Mouse (Mus musculus) small intestine, adult 2 months (tissue): Measurements from ENCODE around the gene Coil. TPM values are rescaled to one million over a fixed set of nuclear protein-coding genes. Genes with fewer than 3 reads are reported as not detected.
"Not testable (repeated sequence)": the region's sequence is repeated elsewhere in the genome, so short reads cannot be mapped to it uniquely, and the experiment has no call there.

Experiments
- H3K27ac ChIP-seq: fragments of 200-500 bp; 2 replicates; pipeline ENCODE4 v1.5.1; 2012; ENCODE audit warnings: low read depth, low read length, control low read depth, inconsistent platforms; ENCODE audit not compliant: insufficient read depth
- H3K27me3 ChIP-seq: fragments of 200-500 bp; 2 replicates; pipeline ENCODE4 v1.6.1; 2012; ENCODE audit warnings: mild to moderate bottlenecking, moderate library complexity, low read length, inconsistent platforms; ENCODE audit not compliant: control insufficient read depth, insufficient read depth
- H3K36me3 ChIP-seq: fragments of 200-500 bp; 2 replicates; pipeline ENCODE4 v1.6.1; 2012; ENCODE audit warnings: mild to moderate bottlenecking, low read length, control low read depth, inconsistent platforms; ENCODE audit not compliant: control insufficient read depth, insufficient read depth
- H3K4me1 ChIP-seq: fragments of 200-500 bp; 2 replicates; pipeline ENCODE4 v1.6.1; 2012; ENCODE audit warnings: low read length, inconsistent platforms, mixed read lengths; ENCODE audit not compliant: control insufficient read depth, insufficient read depth, insufficient read length
- H3K4me3 ChIP-seq: fragments of 200-500 bp; 2 replicates; pipeline ENCODE4 v1.5.1; 2012; ENCODE audit warnings: low read depth, mild to moderate bottlenecking, control low read depth, inconsistent platforms, low read length, moderate library complexity
- CTCF ChIP-seq: fragments of 200-500 bp; IDR thresholded peaks from 2 replicates; pipeline ENCODE4 v1.5.1; 2012; ENCODE audit warnings: low read depth, mild to moderate bottlenecking, control low read depth, inconsistent platforms, low read length, moderate library complexity, mixed read lengths; ENCODE audit not compliant: insufficient replicate concordance, insufficient read length; ENCODE audit errors: extremely low read depth
- POLR2A ChIP-seq: fragments of 200-500 bp; IDR thresholded peaks from 2 replicates; pipeline ENCODE4 v1.6.1; 2012; ENCODE audit warnings: low read depth, mild to moderate bottlenecking, control low read depth, inconsistent platforms, low read length, moderate library complexity
- WGBS: fragments of 180-500 bp; shearing (Covaris S2); methylation state at CpG from one replicate; pipeline ENCODE4 v1.1.7; 2018; 5-methylcytosine and 5-hydroxymethylcytosine counted together
- polyA plus RNA-seq: library from polyadenylated mRNA; depleted of rRNA; stranded (reverse); fragments of >200 nt; gene quantifications from 2 replicates; pipeline ENCODE4 v1.2.3, GENCODE M21; 2012

The Coil gene
- polyA plus RNA-seq, 1 experiment = 1.4 TPM

DNA sequence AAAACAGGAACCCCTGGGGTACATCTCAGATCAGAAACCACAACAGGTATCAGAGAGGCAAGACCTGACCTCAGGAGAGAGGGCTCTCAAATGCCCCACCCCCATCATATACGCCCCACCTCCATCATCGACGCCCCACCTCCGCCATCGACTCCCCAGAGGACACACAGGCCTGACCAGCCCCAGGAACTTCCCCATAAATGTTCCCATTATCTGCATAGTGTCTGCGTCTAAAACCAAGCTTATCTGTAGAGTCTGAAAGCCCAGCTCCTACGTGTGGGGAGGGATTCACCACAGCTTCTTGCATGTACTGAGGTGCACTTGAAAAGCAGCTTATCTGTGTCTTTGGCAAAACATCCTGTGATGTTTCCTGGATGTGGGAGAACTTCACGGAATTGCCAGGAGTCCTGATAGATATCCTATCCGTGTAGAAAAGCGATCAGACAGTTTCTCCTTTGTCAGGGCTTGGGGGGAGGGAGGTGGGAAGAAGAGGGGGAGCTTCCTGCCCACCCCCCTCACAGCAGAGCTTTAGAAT, 58.9 kb downstream of the Coil start:
- peaks cover 9% of the 10 kb centered on the region; the same call in 1 of the 2 replicates for H3K4me1 ChIP-seq
- no peak for TF ChIP-seq POLR2A
- no peak for TF ChIP-seq CTCF
- WGBS = 44% methylated on average over 10 of the region's 10 CpGs
- H3K36me3 ChIP-seq = no peaks in the 10 kb centered on the region
- H3K27me3 ChIP-seq = no peaks in the 10 kb centered on the region
- peak overlapping the region; percentile 20; the same call in 1 of the 2 replicates for H3K27ac ChIP-seq
- no peak overlapping the region for H3K4me3 ChIP-seq

DNA sequence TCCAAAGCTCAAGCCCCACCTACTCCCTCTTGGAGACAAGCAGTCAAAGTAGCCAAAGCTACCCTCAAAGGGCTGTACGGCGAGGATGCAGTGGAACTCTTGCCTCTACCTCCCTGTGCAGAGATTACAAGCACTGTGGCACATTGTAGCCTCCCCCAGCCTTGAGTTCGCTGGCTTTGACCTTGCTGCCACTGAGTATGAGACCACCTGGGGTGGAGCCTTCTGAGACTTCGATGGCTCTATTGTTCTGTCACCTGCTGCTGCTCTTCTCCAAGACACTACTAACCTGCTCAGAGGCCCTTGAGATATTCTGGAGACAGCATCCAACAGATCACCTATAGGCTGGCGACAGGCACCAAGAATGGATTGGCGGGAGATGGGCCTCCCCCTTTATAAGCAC, 60.5 kb downstream of the Coil start:
- H3K4me1 ChIP-seq = peaks cover 7% of the 10 kb centered on the region; the same call in 1 of the 2 replicates
- WGBS = 90% methylated on average over 6 of the region's 6 CpGs
- no peak for TF ChIP-seq POLR2A
- no peak for TF ChIP-seq CTCF

DNA sequence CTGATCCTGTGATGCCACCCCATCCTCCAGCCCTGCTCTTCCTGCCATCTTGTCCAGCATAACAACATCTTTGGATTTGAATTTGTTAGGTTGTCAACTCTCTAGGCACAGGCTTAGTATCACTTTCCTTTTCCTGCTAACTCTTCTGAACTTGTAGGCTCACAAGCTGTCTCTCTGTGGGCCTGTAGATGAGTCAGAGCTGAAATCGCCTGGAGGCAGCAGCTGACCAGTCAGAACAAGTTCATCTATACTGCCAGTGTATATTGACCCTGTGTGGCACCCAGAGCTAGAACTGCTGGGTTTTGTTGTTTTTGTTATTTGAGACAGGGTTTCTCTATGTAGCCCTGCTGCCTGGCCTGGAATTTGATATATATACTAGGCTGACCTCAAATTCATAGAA, 61.1 kb downstream of the Coil start:
- TF ChIP-seq POLR2A (no peak), CTCF (no peak)
- 68% methylated on average over 1 of the region's 1 CpGs for WGBS
- Histone ChIP-seq H3K4me1 (peaks cover 4% of the 10 kb centered on the region; the same call in 1 of the 2 replicates), H3K27me3 (no peaks in the 10 kb centered on the region), H3K4me3 (no peak overlapping the region), H3K36me3 (peaks cover 1% of the 10 kb centered on the region; the same call in 1 of the 2 replicates), H3K27ac (peak overlapping the region; percentile 30; the same call in 1 of the 2 replicates)

More for the DNA sequence above, 60.5 kb downstream of the Coil start:
- H3K4me3 ChIP-seq = no peak overlapping the region
- H3K27ac ChIP-seq = no peak overlapping the region
- peaks cover 1% of the 10 kb centered on the region; the same call in 1 of the 2 replicates for H3K36me3 ChIP-seq
- no peaks in the 10 kb centered on the region for H3K27me3 ChIP-seq

GRCm38 (mm10) chr11:89034592-89034991, 64.5 kb downstream of the Coil start:
- TF ChIP-seq POLR2A = no peak
- peak; percentile 18; the same call in 1 of the 2 replicates for TF ChIP-seq CTCF
- no peaks in the 10 kb centered on the region for H3K27me3 ChIP-seq
- H3K4me3 ChIP-seq = no peak overlapping the region
- H3K4me1 ChIP-seq = no peaks in the 10 kb centered on the region
- H3K27ac ChIP-seq = no peak overlapping the region
- H3K36me3 ChIP-seq = peaks cover 5% of the 10 kb centered on the region

GRCm38 (mm10) chr11:89035552-89035951, 65.5 kb downstream of the Coil start:
- WGBS = 82% methylated on average over 3 of the region's 3 CpGs
- TF ChIP-seq CTCF (no peak), POLR2A (no peak)
- Histone ChIP-seq H3K36me3 (peaks cover 12% of the 10 kb centered on the region), H3K27ac (no peak overlapping the region), H3K4me3 (no peak overlapping the region), H3K27me3 (no peaks in the 10 kb centered on the region), H3K4me1 (no peaks in the 10 kb centered on the region)

GRCm38 (mm10) chr11:89038496-89038895, 68.4 kb downstream of the Coil start:
- no peaks in the 10 kb centered on the region for H3K4me1 ChIP-seq
- peaks cover 15% of the 10 kb centered on the region for H3K36me3 ChIP-seq
- H3K27me3 ChIP-seq = no peaks in the 10 kb centered on the region
- TF ChIP-seq POLR2A (no peak), CTCF (no peak)
- no peak overlapping the region for H3K27ac ChIP-seq
- WGBS = 92% methylated on average over 6 of the region's 6 CpGs
- H3K4me3 ChIP-seq = no peak overlapping the region

- 16% methylated on average over 3 of the region's 3 CpGs for WGBS
- Histone ChIP-seq H3K27ac (no peak overlapping the region), H3K4me3 (no peak overlapping the region), H3K27me3 (no peaks in the 10 kb centered on the region), H3K4me1 (no peaks in the 10 kb centered on the region), H3K36me3 (peaks cover 18% of the 10 kb centered on the region)
- TF ChIP-seq CTCF = peak; percentile 96
- TF ChIP-seq POLR2A = no peak
Measured at GRCm38 (mm10) chr11:89039325-89039724, 69.3 kb downstream of the Coil start.

DNA sequence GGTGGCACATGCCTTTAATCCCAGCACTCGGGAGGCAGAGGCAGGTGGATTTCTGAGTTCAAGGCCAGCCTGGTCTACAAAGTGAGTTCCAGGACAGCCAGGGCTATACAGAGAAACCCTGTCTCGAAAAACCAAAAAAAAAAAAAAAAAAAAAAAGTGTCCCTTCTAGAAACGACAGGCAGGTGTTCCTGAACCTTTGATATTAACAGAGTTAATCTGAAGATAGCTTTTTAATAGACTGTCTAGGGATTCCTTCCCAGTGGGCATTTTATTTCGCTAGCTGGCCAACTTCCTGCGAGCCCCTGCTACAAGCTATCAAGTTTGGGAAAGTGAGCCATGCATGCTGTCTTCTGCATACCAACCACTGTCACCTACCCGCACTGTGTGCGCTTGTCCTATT, 71.0 kb downstream of the Coil start:
- H3K27ac ChIP-seq, H3K27me3 ChIP-seq, H3K4me1 ChIP-seq, H3K4me3 ChIP-seq: not testable (repeated sequence)
- WGBS = 81% methylated on average over 6 of the region's 7 CpGs
- H3K36me3 ChIP-seq = peaks cover 23% of the 10 kb centered on the region
